Mouse (Mus musculus): Measurements from ENCODE around the gene Donson. TPM values are rescaled to one million over a fixed set of nuclear protein-coding genes. Genes with fewer than 3 reads are reported as not detected.

Donson gene
- polyA plus RNA-seq, 1 experiment from 2014 or later = 38.5 TPM

GRCm38 (mm10) chr16:91695108-91695755, 6.7 kb upstream of the Donson start:
- DNase-seq (ENCODE audit: low spot score) (no peak), ATAC-seq (ENCODE audit: low FRiP score) (no peak)
- no peaks in the 10 kb centered on the region for H3K9me3 ChIP-seq (ENCODE audit: control insufficient read depth, low read length)
- no peak overlapping the region for H3K27ac ChIP-seq (ENCODE audit: low read depth, low read length)
- H3K4me3 ChIP-seq (ENCODE audit: low read depth, low read length) = no peak overlapping the region
- no peaks in the 10 kb centered on the region for H3K27me3 ChIP-seq (ENCODE audit: control insufficient read depth, insufficient read depth, low read length)
- H3K4me2 ChIP-seq (replicated peaks; ENCODE audit: low read depth, low read length) = no peak overlapping the region
- no peaks in the 10 kb centered on the region for H3K4me1 ChIP-seq (replicated peaks; ENCODE audit: control insufficient read depth, insufficient read depth, low read length)
- WGBS = 68% methylated on average over 8 of the region's 8 CpGs
- H3K36me3 ChIP-seq (ENCODE audit: control insufficient read depth, insufficient read depth, low read length) = peaks cover 2% of the 10 kb centered on the region; the same call in 1 of the 2 replicates
- H3K9ac ChIP-seq (ENCODE audit: low read depth, low read length) = no peak overlapping the region

GRCm38 (mm10) chr16:91694455-91695084, 6.0 kb upstream of the Donson start:
- 37% methylated on average over 14 of the region's 14 CpGs for WGBS
- H3K9me3 ChIP-seq (ENCODE audit: control insufficient read depth, low read length) = no peaks in the 10 kb centered on the region
- no peaks in the 10 kb centered on the region for H3K4me1 ChIP-seq (replicated peaks; ENCODE audit: control insufficient read depth, insufficient read depth, low read length)
- ATAC-seq (ENCODE audit: low FRiP score) (peak; percentile 83), DNase-seq (ENCODE audit: low spot score) (peak; percentile 87)
- H3K4me2 ChIP-seq (replicated peaks; ENCODE audit: low read depth, low read length) = no peak overlapping the region
- H3K27ac ChIP-seq (ENCODE audit: low read depth, low read length) = no peak overlapping the region
- H3K4me3 ChIP-seq (ENCODE audit: low read depth, low read length) = no peak overlapping the region
- H3K9ac ChIP-seq (ENCODE audit: low read depth, low read length) = no peak overlapping the region
- no peaks in the 10 kb centered on the region for H3K36me3 ChIP-seq (ENCODE audit: control insufficient read depth, insufficient read depth, low read length)
- no peaks in the 10 kb centered on the region for H3K27me3 ChIP-seq (ENCODE audit: control insufficient read depth, insufficient read depth, low read length)

- Histone ChIP-seq H3K9ac (ENCODE audit: low read depth, low read length) (no peak overlapping the region), H3K4me2 (replicated peaks; ENCODE audit: low read depth, low read length) (no peak overlapping the region)
Observed at GRCm38 (mm10) chr16:91689791-91690190, 1.2 kb upstream of the Donson start.

GRCm38 (mm10) chr16:91688023-91688618, 449 bp downstream of the Donson start:
- 0 out of 2 replicates have a peak, but pooled peaks cover 2% of the 10 kb centered on the region for H3K4me1 ChIP-seq (replicated peaks; ENCODE audit: control insufficient read depth, insufficient read depth, low read length)
- no peaks in the 10 kb centered on the region for H3K27me3 ChIP-seq (ENCODE audit: control insufficient read depth, insufficient read depth, low read length)
- WGBS = 2% methylated on average over 50 of the region's 51 CpGs
- H3K27ac ChIP-seq (ENCODE audit: low read depth, low read length) = peak overlapping the region; percentile 85
- DNase-seq (ENCODE audit: low spot score) (no peak), ATAC-seq (ENCODE audit: low FRiP score) (peak; percentile 72)
- no peaks in the 10 kb centered on the region for H3K9me3 ChIP-seq (ENCODE audit: control insufficient read depth, low read length)
- H3K4me3 ChIP-seq (ENCODE audit: low read depth, low read length) = peak overlapping the region; percentile 87
- peak overlapping the region; percentile 83 for H3K4me2 ChIP-seq (replicated peaks; ENCODE audit: low read depth, low read length)
- H3K9ac ChIP-seq (ENCODE audit: low read depth, low read length) = peak overlapping the region; percentile 87
- H3K36me3 ChIP-seq (ENCODE audit: control insufficient read depth, insufficient read depth, low read length) = no peaks in the 10 kb centered on the region

More at GRCm38 (mm10) chr16:91689791-91690190, 1.2 kb upstream of the Donson start:
- WGBS = 55% methylated on average over 7 of the region's 7 CpGs
- Histone ChIP-seq H3K27me3 (ENCODE audit: control insufficient read depth, insufficient read depth, low read length) (no peaks in the 10 kb centered on the region), H3K4me3 (ENCODE audit: low read depth, low read length) (no peak overlapping the region), H3K9me3 (ENCODE audit: control insufficient read depth, low read length) (no peaks in the 10 kb centered on the region), H3K4me1 (replicated peaks; ENCODE audit: control insufficient read depth, insufficient read depth, low read length) (0 out of 2 replicates have a peak, but pooled peaks cover 2% of the 10 kb centered on the region), H3K27ac (ENCODE audit: low read depth, low read length) (no peak overlapping the region), H3K36me3 (ENCODE audit: control insufficient read depth, insufficient read depth, low read length) (no peaks in the 10 kb centered on the region)
- DNase-seq (ENCODE audit: low spot score) (no peak), ATAC-seq (ENCODE audit: low FRiP score) (no peak)

- Histone ChIP-seq H3K9me3 (ENCODE audit: control insufficient read depth, low read length) (no peaks in the 10 kb centered on the region), H3K27me3 (ENCODE audit: control insufficient read depth, insufficient read depth, low read length) (no peaks in the 10 kb centered on the region), H3K36me3 (ENCODE audit: control insufficient read depth, insufficient read depth, low read length) (peaks cover 4% of the 10 kb centered on the region; the same call in 1 of the 2 replicates), H3K4me1 (replicated peaks; ENCODE audit: control insufficient read depth, insufficient read depth, low read length) (0 out of 2 replicates have a peak, but pooled peaks cover 2% of the 10 kb centered on the region), H3K27ac (ENCODE audit: low read depth, low read length) (no peak overlapping the region), H3K4me3 (ENCODE audit: low read depth, low read length) (no peak overlapping the region), H3K4me2 (replicated peaks; ENCODE audit: low read depth, low read length) (no peak overlapping the region), H3K9ac (ENCODE audit: low read depth, low read length) (no peak overlapping the region)
- ATAC-seq (ENCODE audit: low FRiP score) = no peak
- no peak for DNase-seq (ENCODE audit: low spot score)
- 88% methylated on average over 5 of the region's 5 CpGs for WGBS
Observed at GRCm38 (mm10) chr16:91686369-91686768, 2.2 kb downstream of the Donson start.

GRCm38 (mm10) chr16:91685526-91685925, 3.0 kb downstream of the Donson start:
- Histone ChIP-seq H3K9me3 (ENCODE audit: control insufficient read depth, low read length) (no peaks in the 10 kb centered on the region), H3K36me3 (ENCODE audit: control insufficient read depth, insufficient read depth, low read length) (peaks cover 4% of the 10 kb centered on the region; the same call in 1 of the 2 replicates), H3K27me3 (ENCODE audit: control insufficient read depth, insufficient read depth, low read length) (no peaks in the 10 kb centered on the region), H3K4me1 (replicated peaks; ENCODE audit: control insufficient read depth, insufficient read depth, low read length) (0 out of 2 replicates have a peak, but pooled peaks cover 2% of the 10 kb centered on the region), H3K9ac (ENCODE audit: low read depth, low read length) (no peak overlapping the region), H3K4me3 (ENCODE audit: low read depth, low read length) (no peak overlapping the region), H3K27ac (ENCODE audit: low read depth, low read length) (no peak overlapping the region), H3K4me2 (replicated peaks; ENCODE audit: low read depth, low read length) (no peak overlapping the region)
- 89% methylated on average over 5 of the region's 5 CpGs for WGBS
- DNase-seq (ENCODE audit: low spot score) (no peak), ATAC-seq (ENCODE audit: low FRiP score) (no peak)

- Histone ChIP-seq H3K9me3 (ENCODE audit: control insufficient read depth, low read length) (no peaks in the 10 kb centered on the region), H3K9ac (ENCODE audit: low read depth, low read length) (no peak overlapping the region), H3K4me1 (replicated peaks; ENCODE audit: control insufficient read depth, insufficient read depth, low read length) (no peaks in the 10 kb centered on the region), H3K36me3 (ENCODE audit: control insufficient read depth, insufficient read depth, low read length) (peaks cover 12% of the 10 kb centered on the region), H3K27me3 (ENCODE audit: control insufficient read depth, insufficient read depth, low read length) (no peaks in the 10 kb centered on the region), H3K4me3 (ENCODE audit: low read depth, low read length) (no peak overlapping the region), H3K4me2 (replicated peaks; ENCODE audit: low read depth, low read length) (no peak overlapping the region), H3K27ac (ENCODE audit: low read depth, low read length) (no peak overlapping the region)
- ATAC-seq (ENCODE audit: low FRiP score) (no peak), DNase-seq (ENCODE audit: low spot score) (no peak)
- WGBS = 86% methylated on average over 5 of the region's 5 CpGs
Observed at GRCm38 (mm10) chr16:91680656-91681055, 7.9 kb downstream of the Donson start.

GRCm38 (mm10) chr16:91678147-91678911, 10.2 kb downstream of the Donson start:
- H3K36me3 ChIP-seq (ENCODE audit: control insufficient read depth, insufficient read depth, low read length) = peaks cover 12% of the 10 kb centered on the region
- no peak overlapping the region for H3K4me2 ChIP-seq (replicated peaks; ENCODE audit: low read depth, low read length)
- DNase-seq (ENCODE audit: low spot score) (no peak), ATAC-seq (ENCODE audit: low FRiP score) (no peak)
- 96% methylated on average over 5 of the region's 5 CpGs for WGBS
- no peaks in the 10 kb centered on the region for H3K4me1 ChIP-seq (replicated peaks; ENCODE audit: control insufficient read depth, insufficient read depth, low read length)
- H3K9me3 ChIP-seq (ENCODE audit: control insufficient read depth, low read length) = no peaks in the 10 kb centered on the region
- no peak overlapping the region for H3K27ac ChIP-seq (ENCODE audit: low read depth, low read length)
- H3K4me3 ChIP-seq (ENCODE audit: low read depth, low read length) = no peak overlapping the region
- H3K9ac ChIP-seq (ENCODE audit: low read depth, low read length) = no peak overlapping the region
- H3K27me3 ChIP-seq (ENCODE audit: control insufficient read depth, insufficient read depth, low read length) = no peaks in the 10 kb centered on the region

Data from hindbrain, embryonic 11.5 days (tissue).